Mouse (Mus musculus) C2C12 (cell line): ENCODE measurements at regions not wholly inside any gene's neighbourhood (a gene's known extent, or its start where the extent isn't known, plus 50 kb on each side); places are given as distances from the start of the nearest gene placed in this dataset.

Source experiments
- CEBPB ChIP-seq: IDR thresholded peaks from one replicate; pipeline ENCODE4 v1.6.1; 2011; ENCODE audit warnings: low read depth, mild to moderate bottlenecking, control low read depth, moderate library complexity
- CTCF ChIP-seq: IDR thresholded peaks from one replicate; pipeline ENCODE4 v1.5.1; 2011; ENCODE audit not compliant: control insufficient read depth, insufficient read depth, insufficient read length
- MYOG ChIP-seq: IDR thresholded peaks from one replicate; pipeline ENCODE4 v1.6.1; 2011; ENCODE audit not compliant: control insufficient read depth, insufficient read length; ENCODE audit errors: extremely low read depth
- USF1 ChIP-seq: IDR thresholded peaks from one replicate; pipeline ENCODE4 v1.6.1; 2011; ENCODE audit warnings: low read depth, mild to moderate bottlenecking, control low read depth, moderate library complexity

GRCm38 (mm10) chr13:101371906-101372305 lies 396.1 kb downstream of the Pik3r1 start:
- TF ChIP-seq CTCF: no peak
- TF ChIP-seq CEBPB: no peak
- TF ChIP-seq USF1: no peak
- no peak for TF ChIP-seq MYOG
